Mouse (Mus musculus): ENCODE data around the gene Jkamp. TPM values are rescaled to one million over a fixed set of nuclear protein-coding genes. Genes with fewer than 3 reads are reported as not detected.
A peak's percentile ranks its signal among the peaks of the same experiment; 100 is the strongest.

The Jkamp gene
- total RNA-seq, 2 experiments from 2014 or later: 51.7 to 53.9 TPM

- DNase-seq (ENCODE audit: low spot score in 2 of 2): no peak
Measured at GRCm38 (mm10) chr12:72084261-72085023, 947 bp upstream of the Jkamp start.

GRCm38 (mm10) chr12:72085024-72085328, 413 bp upstream of the Jkamp start:
- DNase-seq (ENCODE audit: low spot score in 2 of 2): no peak

DNA sequence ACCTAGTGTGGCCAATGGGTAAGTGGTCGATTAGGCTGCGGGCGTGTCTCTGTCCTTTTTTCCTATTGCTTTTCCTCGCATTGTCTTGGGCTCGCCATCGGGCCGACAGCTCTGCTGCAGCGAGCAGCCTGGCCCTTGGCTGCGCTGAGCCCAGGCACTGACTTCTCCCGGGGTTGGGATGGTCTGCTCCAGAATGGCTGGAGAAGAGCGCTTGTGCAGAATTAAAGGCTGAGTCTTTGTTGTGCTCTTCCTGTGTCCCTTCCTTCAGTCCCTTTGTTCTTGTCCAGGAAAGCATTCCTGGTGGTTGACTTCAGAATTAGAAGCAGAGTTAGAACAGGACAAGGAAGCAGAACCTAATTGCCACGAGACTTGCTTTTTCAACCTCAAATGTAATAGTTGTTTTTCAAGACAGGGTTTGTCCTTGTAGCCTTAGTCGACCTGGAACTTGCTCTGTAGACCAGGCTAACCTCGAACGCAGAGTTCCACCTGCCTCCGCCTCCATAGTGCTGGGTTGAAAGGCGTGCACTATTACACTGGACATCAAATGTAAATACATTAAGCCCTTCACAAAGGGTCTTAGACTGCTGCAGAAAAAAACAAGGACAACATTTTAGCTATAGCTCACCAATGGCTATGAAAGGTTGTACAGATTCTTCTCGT, 907 bp downstream of the Jkamp start:
- DNase-seq (ENCODE audit: low spot score in 2 of 2): no peak

DNA sequence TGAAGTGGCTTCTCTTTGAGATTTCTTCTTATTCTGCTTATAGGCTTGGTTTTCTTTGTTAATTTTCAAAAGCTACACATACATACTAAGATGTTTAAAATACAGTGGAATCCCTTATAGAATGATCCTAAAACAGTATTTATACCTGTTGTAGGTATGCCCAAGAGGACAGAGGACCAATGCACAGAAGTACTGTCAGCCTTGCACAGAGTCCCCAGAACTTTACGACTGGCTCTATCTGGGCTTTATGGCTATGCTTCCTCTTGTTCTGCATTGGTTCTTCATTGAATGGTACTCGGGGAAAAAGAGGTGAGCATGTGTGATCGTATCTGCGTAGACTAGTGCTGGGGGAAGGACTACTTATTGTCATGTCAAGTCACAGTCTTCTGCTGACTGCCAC, 4.4 kb downstream of the Jkamp start:
- DNase-seq (ENCODE audit: low spot score in 2 of 2): no peak

GRCm38 (mm10) chr12:72096966-72097365, 11.6 kb downstream of the Jkamp start:
- no peak for DNase-seq (ENCODE audit: low spot score in 2 of 2)

DNA sequence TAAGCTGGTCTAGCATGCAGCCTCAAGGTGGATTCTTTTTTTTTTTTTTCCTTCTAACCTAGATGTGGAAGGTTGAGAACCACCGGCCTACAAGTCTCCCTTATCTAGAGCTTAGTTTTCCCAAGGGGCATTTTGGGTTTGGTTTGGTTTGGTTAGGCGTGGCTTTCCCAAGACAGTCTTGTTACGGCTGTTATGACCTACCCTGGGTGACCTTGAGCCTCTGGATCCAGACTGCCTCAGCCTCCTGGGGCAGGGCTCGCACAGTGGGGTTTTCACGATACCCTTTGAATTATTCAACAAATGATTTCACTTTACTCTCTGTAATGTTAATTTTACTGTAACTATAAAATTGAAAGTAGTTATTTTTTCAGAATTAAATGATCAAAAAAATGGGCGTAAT, 17.4 kb downstream of the Jkamp start:
- no peak for DNase-seq (ENCODE audit: low spot score in 2 of 2)

GRCm38 (mm10) chr12:72104027-72104426, 18.6 kb downstream of the Jkamp start:
- DNase-seq (ENCODE audit: low spot score in 2 of 2): no peak

DNA sequence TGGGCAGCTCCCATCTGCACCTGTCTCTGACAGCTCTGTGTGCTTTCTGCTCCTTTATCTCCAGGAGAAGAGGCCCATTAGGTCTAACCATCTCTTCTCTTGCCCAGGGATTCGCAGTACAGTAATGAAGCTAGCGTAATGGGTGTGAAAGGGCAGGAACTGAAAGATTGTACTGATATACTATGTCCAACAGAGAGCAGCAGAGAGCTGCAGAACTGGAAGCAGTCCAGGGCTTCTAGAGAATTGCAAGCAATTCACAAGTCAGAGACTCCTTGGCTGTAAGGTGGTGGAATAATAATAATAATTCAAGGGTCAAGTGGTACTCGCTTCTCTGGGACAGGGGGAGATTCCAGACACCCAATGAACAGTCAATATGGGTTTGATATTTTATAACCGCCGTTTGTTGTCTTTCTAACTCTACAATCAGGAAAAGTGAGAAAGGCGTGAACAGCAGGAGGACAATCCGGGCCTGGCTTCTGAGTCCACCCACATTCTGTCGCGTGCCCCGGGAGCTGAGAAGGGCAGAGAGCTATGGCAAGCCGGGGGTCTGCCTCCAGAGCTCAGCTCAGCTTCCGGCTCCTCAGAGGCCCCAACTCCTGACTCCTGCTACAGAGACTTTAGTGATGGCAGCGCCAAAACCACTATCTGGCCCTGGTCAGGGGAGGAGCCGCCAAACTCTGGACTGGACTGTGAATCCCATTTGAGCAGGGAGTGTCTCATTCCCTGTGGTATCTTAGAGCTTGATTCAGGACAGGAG, 19.3 kb downstream of the Jkamp start:
- peak; percentile 54 to 59 for DNase-seq (ENCODE audit: low spot score in 2 of 2)

GRCm38 (mm10) chr12:72115126-72115525, 29.7 kb downstream of the Jkamp start:
- DNase-seq (ENCODE audit: low spot score in 2 of 2): no peak

- DNase-seq (ENCODE audit: low spot score in 2 of 2): no peak
Measured at GRCm38 (mm10) chr12:72115686-72116345, 30.4 kb downstream of the Jkamp start.

- peak in 1 of 2 experiments; percentile 24 for DNase-seq (ENCODE audit: low spot score in 2 of 2)
Measured at GRCm38 (mm10) chr12:72129203-72129602, 43.8 kb downstream of the Jkamp start.

GRCm38 (mm10) chr12:72150786-72151185, 65.4 kb downstream of the Jkamp start:
- peak in 1 of 2 experiments; percentile 29 for DNase-seq (ENCODE audit: low spot score in 2 of 2)

Small RNAs within 50 kb of the gene (microRNA-seq; reads per million reads assigned to microRNA genes)
- 0 reads per million in 2 experiments for gene Gm24466

Other genes with a start within 250 kb of the Jkamp start
- gene Gpr135, start 14.5 kb upstream of the Jkamp start, total RNA-seq (2021): 10 to 100 TPM; 13.8 to 14.8 TPM
- gene L3hypdh, start 150 bp upstream of the Jkamp start, total RNA-seq (2021): 1 to 10 TPM; 2.6 to 3.1 TPM
- gene Ccdc175, start 99.4 kb downstream of the Jkamp start, total RNA-seq (2021): not detected

All from left cerebral cortex, adult 18-20 months (tissue).